Mouse (Mus musculus) spleen, adult 2 months (tissue): ENCODE results near the gene Lrpap1. TPM values are rescaled to one million over a fixed set of nuclear protein-coding genes. Genes with fewer than 3 reads are reported as not detected.

Source experiments
- DNase-seq, 2 experiments: peaks; one replicate each; pipeline versions ENCODE4 v3.0.0 to v3.0.0-alpha.2; 2012 to 2021; ENCODE audit warnings: low spot score in 2 of 2, low read depth in 1 of 2
- H3K27ac ChIP-seq: fragments of 200-500 bp; 2 replicates; pipeline ENCODE4 v1.5.1; 2012; ENCODE audit warnings: low read length, inconsistent platforms; ENCODE audit not compliant: insufficient read depth
- H3K27me3 ChIP-seq: fragments of 200-500 bp; 2 replicates; pipeline ENCODE4 v1.6.1; 2012; ENCODE audit warnings: mild to moderate bottlenecking, moderate library complexity, low read length, inconsistent platforms; ENCODE audit not compliant: control insufficient read depth, insufficient read depth
- H3K36me3 ChIP-seq: fragments of 200-500 bp; 2 replicates; pipeline ENCODE4 v1.6.1; 2012; ENCODE audit warnings: mild to moderate bottlenecking, low read length, inconsistent platforms; ENCODE audit not compliant: control insufficient read depth, insufficient read depth
- H3K4me1 ChIP-seq: fragments of 200-500 bp; 2 replicates; pipeline ENCODE4 v1.6.1; 2011; ENCODE audit warnings: inconsistent platforms; ENCODE audit not compliant: control insufficient read depth, insufficient read depth, insufficient read length
- H3K4me3 ChIP-seq: fragments of 200-500 bp; 2 replicates; pipeline ENCODE4 v1.5.1; 2011; ENCODE audit warnings: mild to moderate bottlenecking, inconsistent platforms; ENCODE audit not compliant: insufficient read depth, insufficient read length; ENCODE audit errors: extremely low read depth
- CTCF ChIP-seq: fragments of 200-500 bp; IDR thresholded peaks from 2 replicates; pipeline ENCODE4 v1.5.1; 2011; ENCODE audit warnings: mild to moderate bottlenecking, inconsistent platforms; ENCODE audit not compliant: insufficient read depth, insufficient read length, insufficient replicate concordance; ENCODE audit errors: extremely low read depth
- POLR2A ChIP-seq: fragments of 200-500 bp; IDR thresholded peaks from 2 replicates; pipeline ENCODE4 v1.6.1; 2011; ENCODE audit warnings: low read depth, low read length, inconsistent platforms
- WGBS: fragments of 180-500 bp; shearing (Covaris S2); methylation state at CpG from one replicate; pipeline ENCODE4 v1.1.7; 2018; 5-methylcytosine and 5-hydroxymethylcytosine counted together
- polyA plus RNA-seq: library from polyadenylated mRNA; depleted of rRNA; stranded (reverse); fragments of >200 nt; gene quantifications from 2 replicates; pipeline ENCODE4 v1.2.3, GENCODE M21; 2012

The Lrpap1 gene
- polyA plus RNA-seq, 1 experiment, result 12.6 TPM

GRCm38 (mm10) chr5:35058216-35058615 is 47.4 kb downstream of the Lrpap1 start:
- 77% methylated on average over 1 of the region's 1 CpGs for WGBS
- Histone ChIP-seq H3K27ac (no peak overlapping the region), H3K36me3 (no peaks in the 10 kb centered on the region), H3K27me3 (peaks cover 4% of the 10 kb centered on the region), H3K4me3 (no peak overlapping the region), H3K4me1 (no peaks in the 10 kb centered on the region)
- DNase-seq, result no peak
- TF ChIP-seq CTCF (no peak), POLR2A (no peak)

DNA sequence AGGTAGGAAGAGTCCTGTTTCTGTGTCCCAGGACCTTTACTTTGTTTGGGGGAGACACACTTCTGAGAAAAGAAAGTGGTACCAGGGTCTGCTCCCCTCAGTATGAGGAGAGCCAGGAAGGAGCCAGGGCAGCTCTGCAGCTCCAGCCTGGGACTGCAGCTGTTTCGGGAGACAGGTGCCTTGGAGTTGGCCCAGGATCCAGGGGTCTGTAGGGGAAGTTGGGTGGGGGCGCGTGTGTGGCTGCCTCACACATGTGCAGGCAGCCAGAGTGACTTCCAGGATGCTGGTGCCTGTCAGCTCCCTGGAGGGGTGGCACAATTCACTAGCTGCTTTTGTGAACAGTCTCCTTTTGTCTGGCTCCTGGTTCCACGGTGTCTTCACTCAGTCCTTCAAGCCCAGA is 48.0 kb downstream of the Lrpap1 start:
- TF ChIP-seq CTCF (no peak), POLR2A (no peak)
- H3K36me3 ChIP-seq, result no peaks in the 10 kb centered on the region
- peaks cover 4% of the 10 kb centered on the region for H3K27me3 ChIP-seq
- no peak for DNase-seq
- H3K27ac ChIP-seq, result no peak overlapping the region
- WGBS, result 12% methylated on average over 4 of the region's 4 CpGs
- no peaks in the 10 kb centered on the region for H3K4me1 ChIP-seq
- no peak overlapping the region for H3K4me3 ChIP-seq

DNA sequence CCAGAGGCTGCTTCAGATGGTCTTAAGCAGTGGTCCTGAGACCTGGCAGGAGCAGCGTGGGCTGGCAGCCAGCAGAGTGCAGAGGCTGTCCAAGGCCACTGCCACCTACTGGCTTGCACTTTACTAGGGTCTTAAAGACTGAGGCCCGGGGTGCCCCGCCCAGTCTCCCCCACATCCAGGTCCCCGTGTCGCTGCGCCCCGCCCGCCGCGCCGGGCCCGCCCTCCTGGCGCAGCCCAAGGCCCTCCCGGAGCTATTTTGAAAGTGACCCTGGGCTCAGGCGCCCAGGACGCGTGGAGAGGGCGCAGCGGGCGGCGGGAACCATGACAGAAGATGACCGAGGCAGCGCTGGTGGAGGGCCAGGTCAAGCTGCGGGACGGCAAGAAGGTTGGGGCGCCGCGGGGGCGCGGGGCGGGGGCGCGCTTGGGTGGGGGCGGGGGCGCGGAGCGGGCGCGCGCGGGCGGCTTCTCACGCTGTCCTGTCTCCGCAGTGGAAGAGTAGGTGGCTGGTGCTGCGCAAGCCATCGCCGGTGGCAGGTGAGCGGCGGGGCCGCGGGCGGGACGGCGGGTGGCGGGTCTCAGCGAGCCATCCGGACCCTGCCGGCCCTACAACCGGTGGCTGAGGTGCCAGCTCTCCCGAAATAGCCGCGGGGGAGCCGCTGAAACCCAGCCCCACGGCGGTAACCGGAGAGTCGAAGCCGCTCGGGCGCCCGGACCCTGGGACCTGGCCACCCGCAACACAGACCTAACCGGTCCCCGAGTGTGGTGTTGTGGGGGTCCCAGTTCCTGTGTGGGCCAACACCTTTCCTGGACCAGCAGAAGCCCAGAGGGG is 48.7 kb downstream of the Lrpap1 start, which contains the start of gene Dok7:
TSS of gene Dok7 (plus strand) at position 163 of the 829 bp plus-strand sequence.
- DNase-seq, result no peak
- 2% methylated on average over 51 of the region's 74 CpGs for WGBS
- no peak within 1 kb of the TSS for H3K27ac ChIP-seq

GRCm38 (mm10) chr5:35055076-35055475 is 50.5 kb downstream of the Lrpap1 start:
- Histone ChIP-seq H3K36me3 (no peaks in the 10 kb centered on the region), H3K4me1 (no peaks in the 10 kb centered on the region), H3K4me3 (no peak overlapping the region), H3K27me3 (peaks cover 4% of the 10 kb centered on the region), H3K27ac (no peak overlapping the region)
- TF ChIP-seq CTCF (no peak), POLR2A (no peak)
- 67% methylated on average over 12 of the region's 12 CpGs for WGBS
- DNase-seq, result no peak

More for the DNA sequence above, 48.7 kb downstream of the Lrpap1 start, which contains the start of gene Dok7:
- H3K4me1 ChIP-seq, result no peaks in the 10 kb centered on the region
- H3K36me3 ChIP-seq, result no peaks in the 10 kb centered on the region
- H3K27me3 ChIP-seq, result peaks cover 4% of the 10 kb centered on the region
- TF ChIP-seq POLR2A, result no peak
- peak within 1 kb of the TSS; percentile 27; the same call in 1 of the 2 replicates for H3K4me3 ChIP-seq

DNA sequence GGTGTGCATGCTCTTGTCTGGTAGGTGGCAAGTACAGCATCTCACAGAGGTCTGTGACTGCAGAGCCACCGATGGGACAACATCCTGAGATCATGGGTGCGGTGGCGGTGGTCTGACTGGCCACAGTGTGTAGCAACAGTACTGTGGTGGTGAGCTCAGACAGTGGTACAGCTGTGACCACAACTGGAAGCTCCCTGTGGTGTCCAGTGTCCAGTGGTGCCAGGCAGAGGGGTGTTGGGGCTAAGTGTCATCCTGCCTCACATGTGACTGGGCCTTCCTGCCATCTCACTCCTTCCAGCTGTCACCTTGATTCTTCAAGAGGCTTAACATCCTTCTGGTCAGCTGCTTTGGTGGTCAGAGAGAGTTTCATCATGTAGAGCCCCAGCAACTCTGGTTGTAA is 50.9 kb downstream of the Lrpap1 start:
- Histone ChIP-seq H3K4me3 (no peak overlapping the region), H3K36me3 (no peaks in the 10 kb centered on the region), H3K27ac (no peak overlapping the region), H3K4me1 (no peaks in the 10 kb centered on the region), H3K27me3 (peaks cover 4% of the 10 kb centered on the region)
- 83% methylated on average over 3 of the region's 3 CpGs for WGBS
- no peak for TF ChIP-seq CTCF
- no peak for TF ChIP-seq POLR2A
- DNase-seq, result no peak

DNA sequence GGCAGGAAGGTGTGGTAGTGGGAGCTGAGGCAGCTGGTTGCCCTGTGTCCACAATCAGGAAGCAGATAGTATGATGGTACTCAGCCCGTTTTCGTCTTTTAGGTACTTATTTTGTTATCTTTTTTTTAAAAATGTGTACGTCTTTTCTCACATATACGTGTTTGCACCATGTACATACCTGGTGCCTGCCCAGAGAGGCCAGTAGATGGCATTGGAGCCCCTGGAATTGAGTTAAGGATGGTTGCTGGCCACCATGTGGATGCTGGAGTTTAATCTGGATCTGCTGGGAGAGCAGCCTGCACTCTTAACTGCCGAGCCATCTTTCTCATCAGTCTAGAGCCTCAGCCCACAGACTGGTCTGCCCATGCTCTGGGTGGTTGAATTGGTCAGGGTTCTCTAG is 55.0 kb downstream of the Lrpap1 start:
- WGBS, result 76% methylated on average over 5 of the region's 5 CpGs
- no peaks in the 10 kb centered on the region for H3K36me3 ChIP-seq
- H3K27me3 ChIP-seq, result no peaks in the 10 kb centered on the region
- H3K4me1 ChIP-seq, result no peaks in the 10 kb centered on the region
- DNase-seq, result no peak
- H3K4me3 ChIP-seq, result no peak overlapping the region
- TF ChIP-seq CTCF (no peak), POLR2A (no peak)
- H3K27ac ChIP-seq, result no peak overlapping the region

- H3K4me3 ChIP-seq, result no peak overlapping the region
- H3K36me3 ChIP-seq, result no peaks in the 10 kb centered on the region
- H3K27ac ChIP-seq, result no peak overlapping the region
- WGBS, result 4% methylated on average over 1 of the region's 1 CpGs
- H3K27me3 ChIP-seq, result no peaks in the 10 kb centered on the region
- DNase-seq, result peak; percentile 48 to 60
- no peaks in the 10 kb centered on the region for H3K4me1 ChIP-seq
- TF ChIP-seq POLR2A (no peak), CTCF (peak; percentile 68; the same call in 1 of the 2 replicates)
Measured at GRCm38 (mm10) chr5:35043110-35043451, 62.5 kb downstream of the Lrpap1 start.
